Mouse (Mus musculus) midbrain, embryonic 11.5 days (tissue): ENCODE results near the gene Syngr3. TPM values are rescaled to one million over a fixed set of nuclear protein-coding genes. Genes with fewer than 3 reads are reported as not detected.
A peak's percentile ranks its signal among the peaks of the same experiment; 100 is the strongest.

Experiments
- ATAC-seq: fragments of 200-750 bp; cut with Nextera tagmentation; 2 replicates; pipeline ENCODE4 v1.8.0; 2017; ENCODE audit warnings: moderate TSS enrichment, moderate library complexity; ENCODE audit not compliant: low FRiP score
- DNase-seq: peaks from one replicate; pipeline ENCODE4 v3.0.0; 2015; ENCODE audit warnings: low spot score; ENCODE audit errors: missing footprints
- H3K27ac ChIP-seq: fragments of 300-500 bp; sonication (generic); 2 replicates; pipeline ENCODE4 v1.5.1; 2014; ENCODE audit warnings: low read depth, low read length
- H3K27me3 ChIP-seq: fragments of 300-500 bp; sonication (generic); 2 replicates; pipeline ENCODE4 v1.6.1; 2014; ENCODE audit warnings: mild to moderate bottlenecking, low read length, moderate library complexity, mixed read lengths; ENCODE audit not compliant: control insufficient read depth, insufficient read depth
- H3K36me3 ChIP-seq: fragments of 300-500 bp; sonication (generic); 2 replicates; pipeline ENCODE4 v1.6.1; 2014; ENCODE audit warnings: mild to moderate bottlenecking, low read length, moderate library complexity, mixed read lengths; ENCODE audit not compliant: control insufficient read depth, insufficient read depth
- H3K4me1 ChIP-seq: fragments of 300-500 bp; sonication (generic); 2 replicates; pipeline ENCODE4 v1.6.1; 2014; ENCODE audit warnings: low read length; ENCODE audit not compliant: control insufficient read depth, insufficient read depth
- H3K4me2 ChIP-seq: fragments of 300-500 bp; sonication (generic); 2 replicates; pipeline ENCODE4 v1.6.1; 2014; ENCODE audit warnings: mild to moderate bottlenecking, moderate library complexity
- H3K4me3 ChIP-seq: fragments of 300-500 bp; sonication (generic); 2 replicates; pipeline ENCODE4 v1.5.1; 2014; ENCODE audit warnings: low read depth, low read length
- H3K9ac ChIP-seq: fragments of 300-500 bp; sonication (generic); 2 replicates; pipeline ENCODE4 v1.6.1; 2014; ENCODE audit warnings: low read length
- H3K9me3 ChIP-seq: fragments of 300-500 bp; sonication (generic); 2 replicates; pipeline ENCODE4 v1.6.1; 2016; ENCODE audit warnings: low read length; ENCODE audit not compliant: control insufficient read depth
- WGBS: fragments of 180-500 bp; shearing (Covaris S2); extraction: QIAGEN DNeasy Blood & Tissue Kit; methylation state at CpG from one replicate; pipeline ENCODE4 v1.1.7; 2014; 5-methylcytosine and 5-hydroxymethylcytosine counted together
- polyA plus RNA-seq: library from polyadenylated mRNA; unstranded; fragments of >200 nt; fragmentation: Nextera tagmentation; extraction: Ambion mirVana; gene quantifications from 2 replicates; pipeline ENCODE4 v1.2.1, GENCODE M21; 2014

Syngr3 gene
- polyA plus RNA-seq, 1 experiment from 2014 or later = 13.4 TPM

DNA sequence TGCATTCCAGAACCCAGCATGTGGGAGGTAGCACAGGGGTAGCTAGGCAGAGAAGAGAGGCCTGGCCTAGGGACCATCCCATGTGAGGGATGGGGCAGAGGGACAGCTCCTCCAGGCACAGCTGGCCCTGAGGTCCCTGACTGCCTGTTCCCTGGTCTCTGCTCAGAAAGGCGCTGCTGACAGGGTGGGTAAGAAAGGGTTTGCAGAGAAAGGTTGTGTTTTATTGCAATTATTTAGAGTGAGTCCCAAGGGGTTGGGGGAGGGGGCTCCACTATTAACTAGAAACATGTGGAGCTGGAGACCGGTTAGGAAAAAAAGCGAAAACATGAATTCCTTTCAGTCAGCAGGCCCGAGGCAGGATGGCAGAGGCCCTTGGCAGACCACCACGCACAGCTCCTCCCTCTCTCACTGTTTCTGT is 50.2 kb downstream of the Syngr3 start:
- DNase-seq = peak; percentile 84
- Histone ChIP-seq H3K27ac (no peak overlapping the region; the same call in 1 of the 2 replicates), H3K9ac (peak overlapping the region; percentile 5; the same call in 1 of the 2 replicates), H3K9me3 (no peaks in the 10 kb centered on the region), H3K4me3 (no peak overlapping the region), H3K4me2 (no peak overlapping the region), H3K4me1 (no peaks in the 10 kb centered on the region), H3K36me3 (no peaks in the 10 kb centered on the region), H3K27me3 (no peaks in the 10 kb centered on the region)
- ATAC-seq = no peak
- 69% methylated on average over 5 of the region's 5 CpGs for whole genome bisulfite sequencing

DNA sequence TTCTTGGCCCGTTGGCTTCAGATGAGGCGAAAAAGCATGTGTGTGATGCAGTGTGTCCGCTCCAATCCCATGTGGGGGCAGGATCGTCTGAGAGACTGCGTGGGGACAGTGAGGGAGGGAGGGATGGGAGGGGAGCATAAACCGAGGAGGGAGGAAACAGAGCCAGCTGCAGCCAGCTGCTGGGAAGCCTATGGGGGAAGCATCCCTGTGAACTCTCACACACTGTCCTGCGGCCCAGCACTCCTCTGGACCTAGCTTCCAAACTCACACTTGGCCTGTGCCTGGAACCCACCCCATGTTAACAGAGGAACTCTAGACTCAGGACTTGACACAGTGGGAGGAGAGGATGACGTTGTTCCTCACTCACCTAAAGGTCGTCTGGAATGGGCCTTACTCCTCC is 50.9 kb downstream of the Syngr3 start:
- 78% methylated on average over 9 of the region's 9 CpGs for WGBS
- Histone ChIP-seq H3K27ac (no peak overlapping the region; the same call in 1 of the 2 replicates), H3K4me1 (no peaks in the 10 kb centered on the region), H3K9me3 (no peaks in the 10 kb centered on the region), H3K36me3 (no peaks in the 10 kb centered on the region), H3K27me3 (no peaks in the 10 kb centered on the region), H3K9ac (no peak overlapping the region), H3K4me3 (no peak overlapping the region), H3K4me2 (no peak overlapping the region)
- ATAC-seq = no peak
- DNase-seq = no peak

DNA sequence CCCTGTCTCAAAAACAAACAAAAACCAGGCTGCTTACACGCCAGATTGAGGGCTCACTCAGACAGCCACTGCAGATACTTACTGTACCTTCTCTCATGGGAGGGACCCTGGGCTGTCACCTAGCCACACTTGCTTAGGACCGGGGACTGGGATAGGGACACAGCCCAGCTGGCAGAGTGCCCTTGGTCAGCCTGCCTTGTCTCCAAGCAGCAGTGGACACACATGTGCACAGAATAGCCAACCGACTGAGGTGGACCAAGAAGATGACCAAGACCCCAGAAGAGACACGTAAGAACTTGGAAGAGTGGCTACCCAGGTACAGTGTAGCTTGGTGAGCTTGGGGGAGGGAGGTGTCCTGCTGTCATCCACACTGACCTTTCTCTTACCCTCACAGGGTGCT is 51.5 kb downstream of the Syngr3 start:
- no peak for DNase-seq
- Histone ChIP-seq H3K4me1 (peaks cover 2% of the 10 kb centered on the region; the same call in 1 of the 2 replicates), H3K36me3 (no peaks in the 10 kb centered on the region), H3K27me3 (no peaks in the 10 kb centered on the region), H3K4me2 (no peak overlapping the region), H3K9me3 (no peaks in the 10 kb centered on the region), H3K27ac (no peak overlapping the region), H3K9ac (no peak overlapping the region), H3K4me3 (no peak overlapping the region)
- ATAC-seq = no peak
- 94% methylated on average over 4 of the region's 4 CpGs for WGBS

DNA sequence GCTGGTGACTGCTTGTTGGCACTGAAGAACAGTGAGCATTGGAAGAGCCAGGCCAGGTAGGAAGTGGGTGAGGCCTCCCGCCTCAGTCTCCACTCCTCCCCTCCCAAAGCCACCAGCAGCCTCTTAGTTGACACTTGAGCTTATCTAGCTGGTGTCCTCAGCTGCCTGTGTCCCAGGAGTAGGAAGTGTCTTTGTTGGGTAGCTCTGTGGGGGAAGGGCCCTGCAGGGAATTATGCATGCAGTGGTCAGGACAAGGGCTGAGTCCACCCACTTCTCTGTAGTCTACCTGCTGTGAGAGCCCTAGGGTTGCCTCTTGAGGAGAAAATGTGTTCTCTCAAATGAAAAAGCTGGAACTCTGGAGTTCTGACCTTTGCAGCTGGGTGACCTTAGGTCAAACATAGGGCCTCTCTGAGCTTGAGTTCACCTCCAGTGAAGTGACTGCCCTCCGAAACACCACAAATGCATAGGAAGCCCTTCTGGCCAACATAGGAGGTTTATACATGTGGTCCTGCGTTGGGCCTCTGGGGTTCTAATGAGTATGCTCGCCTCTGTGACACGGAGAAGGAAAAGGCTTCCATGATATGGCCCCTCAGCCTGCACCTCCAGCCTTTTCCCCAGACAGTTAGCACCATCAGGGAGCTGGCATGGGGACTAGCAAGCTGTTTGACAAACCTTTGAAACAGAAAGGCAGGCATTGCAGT is 52.8 kb downstream of the Syngr3 start:
- peaks cover 6% of the 10 kb centered on the region for H3K4me1 ChIP-seq
- no peaks in the 10 kb centered on the region for H3K36me3 ChIP-seq
- no peak overlapping the region for H3K27ac ChIP-seq
- no peak overlapping the region for H3K9ac ChIP-seq
- ATAC-seq (no peak), DNase-seq (no peak)
- WGBS = 57% methylated on average over 5 of the region's 5 CpGs
- H3K9me3 ChIP-seq = no peaks in the 10 kb centered on the region
- H3K27me3 ChIP-seq = no peaks in the 10 kb centered on the region
- no peak overlapping the region for H3K4me2 ChIP-seq
- no peak overlapping the region for H3K4me3 ChIP-seq

DNA sequence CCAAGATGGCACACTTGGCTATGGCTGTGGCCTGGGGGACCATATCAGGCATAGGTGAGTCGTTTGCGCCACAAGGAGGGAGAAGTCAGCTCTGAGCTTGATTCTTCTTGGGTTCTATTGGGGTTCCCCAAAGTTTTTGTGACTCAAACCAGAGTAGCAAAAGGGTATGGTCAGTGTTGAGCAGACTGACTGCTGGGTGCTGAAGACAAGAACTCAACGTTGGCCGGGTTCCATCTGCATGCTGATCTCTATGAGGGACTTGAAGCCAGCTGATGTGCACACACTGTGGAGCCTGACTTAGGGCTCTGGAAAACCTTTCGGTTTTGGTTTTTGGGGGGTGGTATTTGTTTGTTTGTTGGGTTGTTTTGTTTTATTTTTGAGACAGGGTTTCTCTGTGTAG is 54.1 kb downstream of the Syngr3 start:
- no peak overlapping the region for H3K27ac ChIP-seq
- DNase-seq = no peak
- H3K4me2 ChIP-seq = no peak overlapping the region
- no peak overlapping the region for H3K4me3 ChIP-seq
- H3K9me3 ChIP-seq = no peaks in the 10 kb centered on the region
- peaks cover 10% of the 10 kb centered on the region for H3K4me1 ChIP-seq
- H3K36me3 ChIP-seq = no peaks in the 10 kb centered on the region
- no peaks in the 10 kb centered on the region for H3K27me3 ChIP-seq
- no peak overlapping the region for H3K9ac ChIP-seq
- 93% methylated on average over 5 of the region's 5 CpGs for WGBS
- no peak for ATAC-seq

Other genes with a start within 250 kb of the Syngr3 start
- 1.7 and 2.1 TPM in 2 replicates for gene Dnase1l2, start 246.8 kb downstream of the Syngr3 start, polyA plus RNA-seq
- gene E4f1, start 219.6 kb downstream of the Syngr3 start, polyA plus RNA-seq = 10.2 and 14.7 TPM in 2 replicates
- 60.6 and 67.6 TPM in 2 replicates for gene Pgp, start 219.6 kb downstream of the Syngr3 start, polyA plus RNA-seq
- gene Bricd5, start 216.1 kb downstream of the Syngr3 start, polyA plus RNA-seq = 0.32 TPM in 1 of 2 replicates, not detected in the other
- 28.9 and 30.3 TPM in 2 replicates for gene Mlst8, start 210.9 kb downstream of the Syngr3 start, polyA plus RNA-seq
- gene Caskin1, start 201.4 kb downstream of the Syngr3 start, polyA plus RNA-seq = 5.5 and 6.2 TPM in 2 replicates
- 67.1 and 80.8 TPM in 2 replicates for gene Traf7, start 162.0 kb downstream of the Syngr3 start, polyA plus RNA-seq
- 1.8 and 2.2 TPM in 2 replicates for gene Rab26, start 155.7 kb downstream of the Syngr3 start, polyA plus RNA-seq
- 11.9 and 18.5 TPM in 2 replicates for gene Pkd1, start 140.1 kb downstream of the Syngr3 start, polyA plus RNA-seq
- 50.6 and 57.6 TPM in 2 replicates for gene Tsc2, start 57.3 kb downstream of the Syngr3 start, polyA plus RNA-seq
- gene Nthl1, start 57.3 kb downstream of the Syngr3 start, polyA plus RNA-seq = 14.4 and 18.4 TPM in 2 replicates
- gene Slc9a3r2, start 39.6 kb downstream of the Syngr3 start, polyA plus RNA-seq = 36.1 and 36.4 TPM in 2 replicates
- gene Npw, start 31.5 kb downstream of the Syngr3 start, polyA plus RNA-seq = not detected in 2 replicates
- gene Zfp598, start 20.3 kb downstream of the Syngr3 start, polyA plus RNA-seq = 23.5 and 24.9 TPM in 2 replicates
- gene Gfer, start 6.2 kb upstream of the Syngr3 start, polyA plus RNA-seq = 54.8 and 59.6 TPM in 2 replicates
- gene Noxo1, start 6.3 kb upstream of the Syngr3 start, polyA plus RNA-seq = 0.97 and 1.5 TPM in 2 replicates
- 91.0 and 97.5 TPM in 2 replicates for gene Tbl3, start 17.7 kb upstream of the Syngr3 start, polyA plus RNA-seq
- gene Rnf151, start 28.1 kb upstream of the Syngr3 start, polyA plus RNA-seq = 0.22 TPM in 1 of 2 replicates, not detected in the other
- 1,270 and 1,392 TPM in 2 replicates for gene Rps2, start 28.2 kb upstream of the Syngr3 start, polyA plus RNA-seq
- gene Ndufb10, start 34.5 kb upstream of the Syngr3 start, polyA plus RNA-seq = 198 and 210 TPM in 2 replicates
- not detected in 2 replicates for gene Rpl3l, start 37.9 kb upstream of the Syngr3 start, polyA plus RNA-seq
- 19.2 and 23.0 TPM in 2 replicates for gene Msrb1, start 46.7 kb upstream of the Syngr3 start, polyA plus RNA-seq
- gene Hs3st6, start 63.0 kb upstream of the Syngr3 start, polyA plus RNA-seq = 0.18 and 0.23 TPM in 2 replicates
- gene Meiob, start 114.3 kb upstream of the Syngr3 start, polyA plus RNA-seq = not detected in 2 replicates
- gene Hagh, start 150.2 kb upstream of the Syngr3 start, polyA plus RNA-seq = 28.2 and 31.0 TPM in 2 replicates
- gene Fahd1, start 160.4 kb upstream of the Syngr3 start, polyA plus RNA-seq = 18.8 and 21.5 TPM in 2 replicates
- 0.08 TPM in 1 of 2 replicates, not detected in the other for gene Igfals, start 176.0 kb upstream of the Syngr3 start, polyA plus RNA-seq
- 70.4 and 73.8 TPM in 2 replicates for gene Nubp2, start 196.4 kb upstream of the Syngr3 start, polyA plus RNA-seq
- gene Spsb3, start 196.7 kb upstream of the Syngr3 start, polyA plus RNA-seq = 37.3 and 44.4 TPM in 2 replicates
- gene Eme2, start 205.1 kb upstream of the Syngr3 start, polyA plus RNA-seq = 18.4 and 20.8 TPM in 2 replicates
- 68.6 and 73.2 TPM in 2 replicates for gene Mrps34, start 205.2 kb upstream of the Syngr3 start, polyA plus RNA-seq
- gene Nme3, start 206.5 kb upstream of the Syngr3 start, polyA plus RNA-seq = 48.0 and 49.5 TPM in 2 replicates
- gene Mapk8ip3, start 247.0 kb upstream of the Syngr3 start, polyA plus RNA-seq = 31.7 and 36.5 TPM in 2 replicates